20 mouse cellular contexts compared by ENCODE assay signal in the genomic region with DNA sequence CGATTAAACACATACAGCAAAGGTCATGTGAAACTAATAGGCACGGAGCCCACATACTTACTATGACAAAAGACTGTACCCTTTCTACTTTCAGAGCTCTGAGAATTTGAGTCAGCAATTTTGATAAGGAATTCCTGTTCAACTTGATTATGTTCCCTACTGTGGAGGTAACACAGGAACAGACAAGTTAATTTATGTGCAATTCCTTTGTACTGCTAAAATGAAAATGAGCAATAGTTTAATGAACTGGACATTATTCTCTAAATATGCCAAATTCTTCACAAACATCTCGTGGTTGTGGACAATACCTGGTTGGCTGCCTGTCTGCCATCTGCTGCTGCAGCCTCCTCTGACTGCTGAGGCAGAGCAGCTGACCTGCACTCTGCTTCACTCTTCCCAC. TPM values are rescaled to one million over a fixed set of nuclear protein-coding genes. Genes with fewer than 3 reads are reported as not detected.
DNase-seq lines count a peak whose midpoint lies in the region; ATAC-seq and TF ChIP-seq lines count a peak whose summit lies in the region.
"Had no signal": no experiment of that assay in that cellular context is flagged by ENCODE, and none has a peak within 500 bp of the region (broad histone marks: within the 10 kb centered on the region; RNA-seq: fewer than 3 reads in every experiment).

No protein-coding gene starts in this region.

- no peak overlapping the region for H3K4me2 ChIP-seq in hindbrain, embryonic 13.5 days
- no peak overlapping the region for H3K4me2 ChIP-seq in midbrain, embryonic 11.5 days
- H3K4me2 ChIP-seq in midbrain, postnatal 0 days (ENCODE audit: low read depth, low read length, poor library complexity, severe bottlenecking) = no peak overlapping the region
- no peak overlapping the region for H3K4me2 ChIP-seq in stomach, postnatal 0 days (replicated peaks; ENCODE audit: low read depth)
- H3K4me2 ChIP-seq: embryonic facial prominence, embryonic 12.5 days had no signal

- H3K9ac ChIP-seq in hindbrain, embryonic 13.5 days = no peak overlapping the region
- no peak overlapping the region for H3K9ac ChIP-seq in midbrain, embryonic 11.5 days (ENCODE audit: low read length)
- no peak overlapping the region for H3K9ac ChIP-seq in midbrain, postnatal 0 days (replicated peaks; ENCODE audit: low read length, poor library complexity, severe bottlenecking)
- H3K9ac ChIP-seq in stomach, postnatal 0 days (ENCODE audit: low read length) = 0 out of 2 replicates have a peak overlapping the region, but pooled peaks have one; percentile 9
- H3K9ac ChIP-seq: embryonic facial prominence, embryonic 12.5 days had no signal

- H3K36me3 ChIP-seq in hindbrain, embryonic 13.5 days = no peaks in the 10 kb centered on the region; the same call in 1 of the 2 replicates
- H3K36me3 ChIP-seq in hindbrain, embryonic 10.5 days = peaks cover 30% of the 10 kb centered on the region
- H3K36me3 ChIP-seq in midbrain, embryonic 11.5 days (ENCODE audit: control insufficient read depth, insufficient read depth, low read length) = 0 out of 2 replicates have a peak, but pooled peaks cover 3% of the 10 kb centered on the region
- no peaks in the 10 kb centered on the region for H3K36me3 ChIP-seq in midbrain, postnatal 0 days (ENCODE audit: insufficient read depth, low read length)
- no peaks in the 10 kb centered on the region for H3K36me3 ChIP-seq in stomach, postnatal 0 days (ENCODE audit: control insufficient read depth, insufficient read depth, low read length)
- H3K36me3 ChIP-seq: embryonic facial prominence, embryonic 12.5 days; G1E had no signal

- DNase-seq in hindbrain, embryonic 10.5 days (ENCODE audit: low spot score) = no peak
- DNase-seq in midbrain, embryonic 11.5 days (ENCODE audit: low spot score, missing footprints) = peak; percentile 47
- no peak for DNase-seq in midbrain, postnatal 0 days (ENCODE audit: low spot score)
- peak; percentile 91 for DNase-seq in Muller cell, postnatal 12 days (ENCODE audit: inconsistent ontology term)
- DNase-seq in stomach, postnatal 0 days (ENCODE audit: low spot score) = no peak
- DNase-seq in frontal cortex, postnatal 25 days (ENCODE audit: low spot score in 2 of 2) = no peak
- no peak for DNase-seq in lung, adult 2 months
- DNase-seq: adrenal gland, adult 2 months; adrenal gland, postnatal 10 days; adrenal gland, postnatal 25 days; cerebellum, adult 11-12 months; cerebellum, adult 2 months; cerebellum, adult 9-10 months; cerebellum, postnatal 10 days had no signal

- H3K4me1 ChIP-seq in hindbrain, embryonic 13.5 days (replicated peaks) = peaks cover 17% of the 10 kb centered on the region
- H3K4me1 ChIP-seq in hindbrain, embryonic 10.5 days (replicated peaks) = peaks cover 7% of the 10 kb centered on the region
- 0 out of 2 replicates have a peak, but pooled peaks cover 2% of the 10 kb centered on the region for H3K4me1 ChIP-seq in midbrain, embryonic 11.5 days (ENCODE audit: control insufficient read depth, insufficient read depth, low read length)
- H3K4me1 ChIP-seq in midbrain, postnatal 0 days (ENCODE audit: insufficient read depth, low read length) = no peaks in the 10 kb centered on the region
- no peaks in the 10 kb centered on the region for H3K4me1 ChIP-seq in stomach, postnatal 0 days (replicated peaks; ENCODE audit: control insufficient read depth, insufficient read depth)
- no peaks in the 10 kb centered on the region for H3K4me1 ChIP-seq in lung, adult 2 months (ENCODE audit: control insufficient read depth, insufficient read depth, low read length)
- H3K4me1 ChIP-seq: embryonic facial prominence, embryonic 12.5 days had no signal

- no peaks in the 10 kb centered on the region for H3K27me3 ChIP-seq in hindbrain, embryonic 13.5 days
- no peaks in the 10 kb centered on the region for H3K27me3 ChIP-seq in hindbrain, embryonic 10.5 days (ENCODE audit: insufficient read depth, poor library complexity, severe bottlenecking)
- no peaks in the 10 kb centered on the region for H3K27me3 ChIP-seq in midbrain, embryonic 11.5 days (ENCODE audit: control insufficient read depth, insufficient read depth, low read length)
- H3K27me3 ChIP-seq in midbrain, postnatal 0 days (ENCODE audit: insufficient read depth, low read length) = no peaks in the 10 kb centered on the region
- no peaks in the 10 kb centered on the region for H3K27me3 ChIP-seq in stomach, postnatal 0 days (ENCODE audit: control insufficient read depth, insufficient read depth, low read length)
- H3K27me3 ChIP-seq: embryonic facial prominence, embryonic 12.5 days had no signal

- no peak for ATAC-seq in hindbrain, embryonic 13.5 days (ENCODE audit: low FRiP score)
- no peak for ATAC-seq in midbrain, embryonic 11.5 days (ENCODE audit: low FRiP score)
- ATAC-seq in midbrain, postnatal 0 days (ENCODE audit: low FRiP score) = no peak
- ATAC-seq in stomach, postnatal 0 days (ENCODE audit: low FRiP score, low TSS enrichment) = no peak
- ATAC-seq: forebrain, embryonic 14.5 days; forebrain, embryonic 16.5 days had no signal

- H3K9me3 ChIP-seq in hindbrain, embryonic 13.5 days = no peaks in the 10 kb centered on the region
- H3K9me3 ChIP-seq in hindbrain, embryonic 10.5 days = no peaks in the 10 kb centered on the region
- no peaks in the 10 kb centered on the region for H3K9me3 ChIP-seq in midbrain, embryonic 11.5 days (ENCODE audit: control insufficient read depth, low read length)
- H3K9me3 ChIP-seq in midbrain, postnatal 0 days (ENCODE audit: low read length) = no peaks in the 10 kb centered on the region
- no peaks in the 10 kb centered on the region for H3K9me3 ChIP-seq in stomach, postnatal 0 days (ENCODE audit: control insufficient read depth, low read length)
- H3K9me3 ChIP-seq: embryonic facial prominence, embryonic 10.5 days; embryonic facial prominence, embryonic 12.5 days; G1E had no signal

- WGBS in hindbrain, embryonic 13.5 days = 40% methylated on average over 3 of the region's 3 CpGs
- WGBS in hindbrain, embryonic 10.5 days = 68% methylated on average over 3 of the region's 3 CpGs
- WGBS in midbrain, embryonic 11.5 days = 82% methylated on average over 3 of the region's 3 CpGs
- 47% methylated on average over 3 of the region's 3 CpGs for WGBS in midbrain, postnatal 0 days
- 40% methylated on average over 3 of the region's 3 CpGs for WGBS in stomach, postnatal 0 days
- 64% methylated on average over 3 of the region's 3 CpGs for whole genome bisulfite sequencing in lung, adult 2 months

- 0 out of 2 replicates have a peak overlapping the region, but pooled peaks have one; percentile 8 for H3K27ac ChIP-seq in hindbrain, embryonic 13.5 days
- no peak overlapping the region for H3K27ac ChIP-seq in hindbrain, embryonic 10.5 days
- no peak overlapping the region for H3K27ac ChIP-seq in midbrain, embryonic 11.5 days (ENCODE audit: low read depth, low read length)
- H3K27ac ChIP-seq in midbrain, postnatal 0 days (ENCODE audit: low read depth, low read length) = no peak overlapping the region
- H3K27ac ChIP-seq in stomach, postnatal 0 days (replicated peaks) = no peak overlapping the region
- H3K27ac ChIP-seq: embryonic facial prominence, embryonic 10.5 days; embryonic facial prominence, embryonic 12.5 days had no signal

- no peak for TF ChIP-seq EP300 in stomach, postnatal 0 days (optimal IDR thresholded peaks at IDR 0.05)

- TF ChIP-seq POLR2A in lung, adult 2 months (IDR thresholded peaks at IDR 0.05; ENCODE audit: borderline replicate concordance, extremely low read depth, low read depth, low read length) = no peak

- no peak for TF ChIP-seq CTCF in midbrain, postnatal 0 days (IDR thresholded peaks at IDR 0.05)
- TF ChIP-seq CTCF in stomach, postnatal 0 days (IDR thresholded peaks at IDR 0.05; ENCODE audit: low read depth) = no peak
- no peak for TF ChIP-seq CTCF in lung, adult 2 months (IDR thresholded peaks at IDR 0.05; ENCODE audit: insufficient read depth, low read length)

- H3K4me3 ChIP-seq in hindbrain, embryonic 13.5 days = no peak overlapping the region
- no peak overlapping the region for H3K4me3 ChIP-seq in hindbrain, embryonic 10.5 days
- H3K4me3 ChIP-seq in midbrain, embryonic 11.5 days (ENCODE audit: low read depth, low read length) = no peak overlapping the region
- no peak overlapping the region for H3K4me3 ChIP-seq in midbrain, postnatal 0 days (ENCODE audit: low read depth, low read length)
- H3K4me3 ChIP-seq in stomach, postnatal 0 days (ENCODE audit: low read depth, low read length) = no peak overlapping the region
- no peak overlapping the region for H3K4me3 ChIP-seq in lung, adult 2 months (replicated peaks; ENCODE audit: extremely low read depth, low read depth, low read length)
- H3K4me3 ChIP-seq: embryonic facial prominence, embryonic 10.5 days; embryonic facial prominence, embryonic 12.5 days had no signal

RNA-seq across cellular contexts. Expression of a gene that starts 11.6 kb away (rescaled TPM):
- 110 and 117 TPM in 2 replicates for polyA plus RNA-seq in hindbrain, embryonic 13.5 days (2015; fragmentation: Nextera tagmentation; extraction: Ambion mirVana)
- 44.7 and 68.4 TPM in 2 replicates for polyA plus RNA-seq in hindbrain, embryonic 10.5 days (2016; fragmentation: Nextera tagmentation; extraction: Ambion mirVana)
- polyA plus RNA-seq in midbrain, embryonic 11.5 days (2014; fragmentation: Nextera tagmentation; extraction: Ambion mirVana) = 84.0 and 86.7 TPM in 2 replicates
- 122 and 147 TPM in 2 replicates for total RNA-seq in midbrain, postnatal 0 days (2014; rRNA removed)
- polyA plus RNA-seq in midbrain, postnatal 0 days (2015; fragmentation: Nextera tagmentation; extraction: Ambion mirVana) = 80.3 and 81.1 TPM in 2 replicates
- polyA plus RNA-seq in stomach, postnatal 0 days (2015; fragmentation: Nextera tagmentation; extraction: Ambion mirVana) = 7.4 and 9.4 TPM in 2 replicates
- 24.4 and 35.6 TPM in 2 replicates for polyA plus RNA-seq in lung, adult 2 months (2012; rRNA removed)

Comparison
In these comparisons a context has a peak if more than half of its experiments do, and no peak if none do; other contexts are left out.
1. DNase-seq: peak in midbrain, embryonic 11.5 days (single experiment) and Muller cell, postnatal 12 days (single experiment); none in hindbrain, embryonic 10.5 days (single experiment), midbrain, postnatal 0 days (single experiment), stomach, postnatal 0 days (single experiment), frontal cortex, postnatal 25 days (0 of 2) and lung, adult 2 months (single experiment).